Mouse (Mus musculus) C2C12 (cell line): ENCODE measurements around the gene Znhit1.

Experiments used
- CTCF ChIP-seq: IDR thresholded peaks from one replicate; pipeline ENCODE4 v1.5.1; 2011; ENCODE audit not compliant: control insufficient read depth, insufficient read depth, insufficient read length
- MAX ChIP-seq: IDR thresholded peaks from one replicate; pipeline ENCODE4 v1.6.1; 2011; ENCODE audit warnings: mild to moderate bottlenecking, control low read depth
- MYOG ChIP-seq: IDR thresholded peaks from one replicate; pipeline ENCODE4 v1.6.1; 2011; ENCODE audit not compliant: control insufficient read depth, insufficient read length; ENCODE audit errors: extremely low read depth
- USF1 ChIP-seq: IDR thresholded peaks from one replicate; pipeline ENCODE4 v1.6.1; 2011; ENCODE audit warnings: low read depth, mild to moderate bottlenecking, control low read depth, moderate library complexity

DNA sequence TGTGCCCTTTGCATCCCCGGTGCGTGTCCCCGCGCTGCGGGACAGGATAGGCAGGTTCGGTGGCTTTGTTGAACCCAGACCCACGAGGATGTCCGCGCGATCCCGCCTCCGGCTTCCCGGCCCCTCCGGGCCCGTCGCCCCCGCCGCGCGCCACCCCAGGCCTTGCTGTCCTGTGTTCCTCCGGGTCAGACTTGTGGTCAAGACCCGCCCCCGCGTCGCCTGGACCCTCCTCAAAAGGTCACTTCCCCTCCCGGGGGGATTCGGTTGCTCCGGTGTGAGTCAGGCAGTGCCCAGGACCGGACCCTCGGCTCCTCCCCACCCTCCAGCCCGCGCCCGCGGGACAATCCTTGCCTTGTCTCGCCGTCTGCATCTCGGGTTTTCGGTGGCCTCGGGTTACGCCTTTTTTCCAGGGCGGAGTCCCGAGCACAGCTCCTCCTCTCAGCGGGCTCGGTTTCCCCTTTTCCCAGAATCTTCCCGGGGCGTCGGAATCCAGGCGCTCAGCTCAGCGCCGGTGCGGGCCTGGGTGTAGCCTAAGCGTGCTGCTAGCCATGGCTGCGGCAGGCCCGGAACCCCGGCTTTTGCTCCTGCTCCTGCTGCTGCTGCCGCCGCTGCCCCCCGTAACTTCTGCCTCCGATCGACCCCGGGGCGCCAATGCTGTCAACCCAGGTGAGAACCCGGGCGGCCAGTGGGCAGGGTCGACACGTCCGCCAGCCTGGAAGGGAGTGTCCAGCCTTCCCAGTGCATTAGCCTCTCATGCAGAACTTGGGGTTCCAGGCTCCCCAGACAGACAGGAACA is 485 bp downstream of the Znhit1 start:
- TF ChIP-seq MAX (no peak), CTCF (no peak), MYOG (no peak), USF1 (no peak)
